Mouse (Mus musculus) heart, postnatal 0 days (tissue): Measurements from ENCODE around the gene Hist4h4. TPM values are rescaled to one million over a fixed set of nuclear protein-coding genes. Genes with fewer than 3 reads are reported as not detected.

ENCODE experiments used
- ATAC-seq: fragments of 200-750 bp; cut with Nextera tagmentation; 2 replicates; pipeline ENCODE4 v1.8.0; 2017; ENCODE audit warnings: low read depth, moderate number of reproducible peaks, moderate library complexity; ENCODE audit not compliant: insufficient read depth
- DNase-seq: peaks from one replicate; pipeline ENCODE4 v3.0.0-alpha.2; 2016; ENCODE audit warnings: low spot score
- H3K27ac ChIP-seq: fragments of 300-500 bp; sonication (generic); 2 replicates; pipeline ENCODE4 v1.5.1; 2014; ENCODE audit warnings: low read depth, mild to moderate bottlenecking
- H3K27me3 ChIP-seq: fragments of 300-500 bp; sonication (generic); 2 replicates; pipeline ENCODE4 v1.6.1; 2014; ENCODE audit warnings: low read length, mixed read lengths; ENCODE audit not compliant: control insufficient read depth, insufficient read depth
- H3K36me3 ChIP-seq: fragments of 300-500 bp; sonication (generic); replicated peaks from 2 replicates; pipeline ENCODE4 v1.6.1; 2014; ENCODE audit warnings: low read length, mixed read lengths; ENCODE audit not compliant: control insufficient read depth, insufficient read depth
- H3K4me1 ChIP-seq: fragments of 300-500 bp; sonication (generic); 2 replicates; pipeline ENCODE4 v1.6.1; 2014; ENCODE audit warnings: antibody characterized with exemption; ENCODE audit not compliant: control insufficient read depth, insufficient read depth
- H3K4me2 ChIP-seq: fragments of 300-500 bp; sonication (generic); 2 replicates; pipeline ENCODE4 v1.6.1; 2014; ENCODE audit warnings: low read depth, mild to moderate bottlenecking, low read length, moderate library complexity
- H3K4me3 ChIP-seq: fragments of 300-500 bp; sonication (generic); 2 replicates; pipeline ENCODE4 v1.5.1; 2014; ENCODE audit warnings: low read depth, low read length
- H3K9ac ChIP-seq: fragments of 300-500 bp; sonication (generic); replicated peaks from 2 replicates; pipeline ENCODE4 v1.6.1; 2014; ENCODE audit warnings: low read depth, low read length, mixed read lengths
- H3K9me3 ChIP-seq: fragments of 300-500 bp; sonication (generic); replicated peaks from 2 replicates; pipeline ENCODE4 v1.6.1; 2016; ENCODE audit warnings: low read length; ENCODE audit not compliant: control insufficient read depth
- CTCF ChIP-seq: IDR thresholded peaks from 2 replicates; pipeline ENCODE4 v1.5.1; 2016; ENCODE audit warnings: antibody characterized with exemption, control low read depth, low read depth
- EP300 ChIP-seq: IDR thresholded peaks from 2 replicates; pipeline ENCODE4 v1.6.1; 2016; ENCODE audit warnings: antibody characterized with exemption, low read depth
- WGBS: fragments of 180-500 bp; shearing (Covaris S2); extraction: QIAGEN DNeasy Blood & Tissue Kit; methylation state at CpG from one replicate; pipeline ENCODE4 v1.1.7; 2014; 5-methylcytosine and 5-hydroxymethylcytosine counted together
- polyA plus RNA-seq: library from polyadenylated mRNA; unstranded; fragments of >200 nt; fragmentation: Nextera tagmentation; extraction: Ambion mirVana; gene quantifications from 2 replicates; pipeline ENCODE4 v1.2.1, GENCODE M21; 2015
- total RNA-seq: library from RNA; depleted of rRNA; stranded (reverse); fragments of >200 nt; gene quantifications from 2 replicates; pipeline ENCODE4 v1.2.3, GENCODE M21; 2014; ENCODE audit warnings: low replicate concordance

The Hist4h4 gene
- total and polyA plus RNA-seq, 2 experiments from 2014 or later: 0.37 to 88.7 TPM

DNA sequence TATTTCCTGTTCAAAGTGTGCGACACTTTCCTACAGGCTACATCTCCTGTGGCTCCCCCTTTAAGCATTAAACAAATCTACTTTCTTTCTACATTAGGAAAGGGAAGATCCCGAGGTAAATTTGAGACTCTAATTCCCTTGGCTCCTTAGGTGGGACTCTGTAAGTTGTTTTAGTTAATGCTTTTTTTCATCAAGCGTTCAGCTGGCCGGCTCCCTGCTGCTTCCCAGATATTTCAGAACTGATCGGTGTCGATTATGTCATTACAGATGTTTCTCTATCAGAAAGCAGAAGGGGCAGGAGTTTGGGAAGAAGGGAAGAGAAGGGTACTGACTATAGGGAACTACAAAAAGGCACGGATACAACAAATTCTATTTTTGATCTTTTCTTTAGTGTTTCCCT is 22.9 kb upstream of the Hist4h4 start:
- no peaks in the 10 kb centered on the region for H3K27me3 ChIP-seq
- ATAC-seq (no peak), DNase-seq (no peak)
- no peak overlapping the region for H3K27ac ChIP-seq
- H3K4me2 ChIP-seq: peak overlapping the region; percentile 90
- 8% methylated on average over 7 of the region's 7 CpGs for WGBS
- H3K4me1 ChIP-seq: peaks cover 11% of the 10 kb centered on the region
- H3K9me3 ChIP-seq: no peaks in the 10 kb centered on the region
- peak overlapping the region; percentile 100 for H3K9ac ChIP-seq
- H3K4me3 ChIP-seq: peak overlapping the region; percentile 100
- H3K36me3 ChIP-seq: peaks cover 32% of the 10 kb centered on the region
- no peak for TF ChIP-seq CTCF
- no peak for TF ChIP-seq EP300

DNA sequence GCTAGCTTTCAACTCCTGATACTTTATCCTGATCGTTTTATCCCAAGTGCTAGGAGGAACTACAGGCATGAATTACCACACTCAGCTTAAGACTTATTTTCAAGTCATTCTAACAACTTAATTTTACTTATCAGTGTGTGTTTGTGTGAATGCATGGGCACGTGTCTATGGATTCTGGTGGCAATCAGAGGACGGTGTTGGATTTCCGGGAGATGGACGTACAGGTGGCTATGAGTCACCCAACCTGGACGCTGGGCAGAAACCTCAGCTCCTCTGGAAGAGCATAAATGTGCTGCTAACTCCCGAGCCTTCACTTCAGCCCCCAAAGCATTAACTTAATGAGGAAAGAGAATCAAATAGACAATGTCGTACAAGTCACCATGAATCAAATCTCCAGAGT is 20.8 kb upstream of the Hist4h4 start:
- WGBS: 86% methylated on average over 8 of the region's 8 CpGs
- TF ChIP-seq CTCF (no peak), EP300 (no peak)
- H3K36me3 ChIP-seq: peaks cover 54% of the 10 kb centered on the region

DNA sequence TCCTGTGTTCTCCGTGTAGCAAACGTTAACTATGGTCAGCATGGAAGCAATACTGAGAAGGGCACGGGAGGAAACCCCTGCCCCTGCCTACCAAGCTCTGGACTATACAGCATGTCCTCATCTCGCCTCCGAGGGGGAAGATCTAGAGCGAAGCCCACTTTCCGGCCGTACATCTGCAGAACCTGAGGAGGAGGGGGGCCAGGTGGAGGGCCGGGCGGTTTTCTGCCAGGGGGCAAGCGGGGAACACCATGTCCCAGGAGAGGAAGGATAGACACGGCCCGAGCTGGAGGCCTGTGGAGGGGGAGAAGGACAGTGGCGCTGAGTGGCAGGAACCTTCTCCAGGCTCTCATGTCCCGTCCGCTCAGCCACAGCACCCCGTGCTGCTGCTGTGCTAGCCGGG is 16.9 kb upstream of the Hist4h4 start:
- peaks cover 91% of the 10 kb centered on the region for H3K36me3 ChIP-seq
- H3K9ac ChIP-seq: no peak overlapping the region
- TF ChIP-seq CTCF: no peak
- TF ChIP-seq EP300: no peak
- DNase-seq (no peak), ATAC-seq (0 out of 2 replicates have a peak, but pooled peaks have one; percentile 30)
- no peak overlapping the region for H3K4me3 ChIP-seq
- no peaks in the 10 kb centered on the region for H3K9me3 ChIP-seq
- no peaks in the 10 kb centered on the region for H3K4me1 ChIP-seq
- no peak overlapping the region for H3K27ac ChIP-seq
- H3K27me3 ChIP-seq: no peaks in the 10 kb centered on the region
- 83% methylated on average over 18 of the region's 18 CpGs for WGBS
- no peak overlapping the region for H3K4me2 ChIP-seq

More for the DNA sequence above, 20.8 kb upstream of the Hist4h4 start:
- no peaks in the 10 kb centered on the region for H3K9me3 ChIP-seq
- H3K4me3 ChIP-seq: no peak overlapping the region
- DNase-seq (no peak), ATAC-seq (no peak)
- no peak overlapping the region for H3K4me2 ChIP-seq
- H3K27me3 ChIP-seq: no peaks in the 10 kb centered on the region
- H3K9ac ChIP-seq: no peak overlapping the region
- no peak overlapping the region for H3K27ac ChIP-seq
- peaks cover 11% of the 10 kb centered on the region for H3K4me1 ChIP-seq

DNA sequence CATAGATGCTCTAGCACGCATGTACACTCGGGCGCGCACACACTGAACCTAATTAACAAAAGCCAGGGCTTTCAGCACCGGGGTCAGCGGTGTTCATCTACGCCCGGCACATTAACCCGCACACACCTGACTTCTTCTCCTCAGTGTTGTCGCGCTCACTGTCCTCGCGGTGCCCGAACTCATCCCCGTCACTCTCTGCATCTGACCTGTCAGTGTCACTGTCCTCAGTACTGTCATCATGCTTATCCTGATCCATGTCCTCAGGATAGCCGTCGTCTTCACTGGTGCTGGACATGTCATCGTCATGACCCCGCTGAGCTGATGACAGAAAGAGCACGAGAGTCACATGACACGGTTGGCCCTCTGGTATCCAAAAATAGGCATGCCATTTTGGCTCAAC is 16.2 kb upstream of the Hist4h4 start:
- ATAC-seq (peak; percentile 43; the same call in 1 of the 2 replicates), DNase-seq (peak; percentile 19)
- H3K9me3 ChIP-seq: no peaks in the 10 kb centered on the region
- peaks cover 93% of the 10 kb centered on the region for H3K36me3 ChIP-seq
- no peaks in the 10 kb centered on the region for H3K4me1 ChIP-seq
- no peak overlapping the region for H3K4me2 ChIP-seq
- H3K27me3 ChIP-seq: no peaks in the 10 kb centered on the region
- H3K4me3 ChIP-seq: no peak overlapping the region
- H3K9ac ChIP-seq: no peak overlapping the region
- H3K27ac ChIP-seq: no peak overlapping the region
- WGBS: 72% methylated on average over 21 of the region's 21 CpGs
- TF ChIP-seq CTCF: no peak
- TF ChIP-seq EP300: no peak

DNA sequence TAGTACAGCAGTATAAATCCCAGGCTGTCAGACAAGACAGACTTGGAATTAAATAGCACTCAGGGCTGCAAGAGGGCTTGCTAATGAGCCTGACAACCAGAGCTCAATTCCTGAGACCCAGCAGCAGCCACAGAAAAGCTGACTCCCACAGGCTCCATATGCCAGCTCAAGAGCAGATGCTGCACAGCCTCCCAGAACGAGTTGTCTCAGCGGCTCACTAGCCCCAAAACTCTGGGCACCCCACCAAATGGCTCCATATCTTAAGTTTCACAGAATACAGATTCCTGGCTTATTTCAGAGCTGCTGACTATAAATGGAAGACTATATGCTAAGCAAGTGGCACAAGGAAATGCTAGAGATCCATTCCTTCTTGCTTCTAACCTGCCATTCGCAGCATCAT is 13.3 kb upstream of the Hist4h4 start:
- H3K4me1 ChIP-seq: no peaks in the 10 kb centered on the region
- no peaks in the 10 kb centered on the region for H3K27me3 ChIP-seq
- no peak for TF ChIP-seq CTCF
- H3K9me3 ChIP-seq: no peaks in the 10 kb centered on the region
- H3K4me3 ChIP-seq: no peak overlapping the region
- H3K36me3 ChIP-seq: peaks cover 95% of the 10 kb centered on the region
- no peak overlapping the region for H3K4me2 ChIP-seq
- H3K27ac ChIP-seq: no peak overlapping the region
- ATAC-seq (no peak), DNase-seq (no peak)
- H3K9ac ChIP-seq: no peak overlapping the region
- WGBS: 87% methylated on average over 3 of the region's 3 CpGs

DNA sequence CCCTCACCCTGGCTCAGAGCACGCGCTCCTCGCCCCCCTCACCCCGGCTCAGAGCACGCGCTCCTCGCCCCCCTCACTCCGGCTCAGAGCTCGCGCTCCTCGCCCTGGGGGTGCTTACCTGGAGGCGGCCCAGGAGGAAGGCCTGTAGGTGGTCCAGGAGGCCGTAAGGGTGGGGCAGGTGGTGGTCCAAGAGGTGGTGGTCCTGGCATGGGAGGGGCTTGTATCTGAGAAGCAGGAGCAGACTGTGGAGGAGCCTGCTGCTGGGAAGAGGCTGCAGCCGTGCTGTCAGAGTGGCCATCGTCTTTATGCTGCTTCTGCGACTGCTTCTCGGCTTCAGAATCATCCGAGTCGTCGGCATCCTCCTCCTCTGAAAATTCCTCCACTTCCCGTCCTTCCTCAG is 12.6 kb upstream of the Hist4h4 start:
- Histone ChIP-seq H3K9ac (no peak overlapping the region), H3K4me3 (no peak overlapping the region), H3K27me3 (no peaks in the 10 kb centered on the region), H3K36me3 (peaks cover 94% of the 10 kb centered on the region), H3K4me1 (no peaks in the 10 kb centered on the region), H3K4me2 (no peak overlapping the region), H3K27ac (no peak overlapping the region), H3K9me3 (no peaks in the 10 kb centered on the region)
- WGBS: 85% methylated on average over 21 of the region's 21 CpGs
- ATAC-seq (no peak), DNase-seq (no peak)
- TF ChIP-seq CTCF (no peak), EP300 (no peak)
